Mouse (Mus musculus) left cerebral cortex, postnatal 25 days (tissue): ENCODE results near the gene Map4k4. TPM values are rescaled to one million over a fixed set of nuclear protein-coding genes. Genes with fewer than 3 reads are reported as not detected.

ENCODE experiments used
- DNase-seq, 2 experiments: peaks; one replicate each; pipeline ENCODE4 v3.0.0; 2022; ENCODE audit warnings: low spot score in 2 of 2, mixed read lengths in 1 of 2
- intact Hi-C: fragments of 180-260 bp; cut with DNase I; formaldehyde crosslinking; loops from one replicate; pipeline ENCODE4 v1.15.1; 2025
- total RNA-seq, 2 experiments: library from RNA; stranded (reverse); gene quantifications; 2 replicates each; pipeline ENCODE4 v1.2.3; 2021

Gene Map4k4
- total RNA-seq, 2 experiments from 2014 or later = 115 to 131 TPM

DNA sequence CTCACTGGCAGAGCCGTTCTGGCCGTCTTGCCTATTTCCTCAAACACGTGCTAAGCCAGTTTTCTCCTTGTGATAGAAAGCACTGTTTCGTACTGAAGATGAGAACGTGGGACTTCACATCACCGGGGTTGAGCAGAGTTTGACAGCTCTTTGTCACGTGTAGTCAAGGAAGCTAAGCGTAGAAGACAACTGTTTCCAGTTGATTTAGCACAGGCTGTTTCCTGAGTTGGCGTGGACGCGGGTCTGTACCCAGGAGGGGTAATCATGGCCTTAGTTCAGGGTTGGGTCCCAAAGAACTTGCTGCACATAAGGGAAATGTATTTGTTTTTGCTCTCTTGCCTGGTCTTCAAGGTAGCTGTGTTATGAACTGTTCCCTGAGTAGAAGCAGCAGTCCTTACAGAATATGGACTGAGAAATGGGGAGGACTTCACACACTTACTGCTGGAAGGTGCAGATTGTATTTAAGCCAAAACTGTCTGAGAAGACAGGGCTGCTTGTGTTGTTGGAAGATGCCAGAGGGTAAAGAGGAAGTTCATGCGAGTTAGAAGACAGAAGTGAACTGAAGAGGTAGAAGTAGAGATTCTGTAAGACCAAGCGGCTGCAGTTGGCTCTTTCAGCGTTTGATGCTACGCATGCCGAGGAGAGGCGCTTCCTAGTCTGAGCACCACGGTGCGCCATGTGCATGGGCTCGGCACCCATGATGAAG is 78.2 kb downstream of the Map4k4 start:
- no peak for DNase-seq
- intact Hi-C loops = loop anchor here (5.0 kb wide), 1 partner anchor 77 kb away; the partner anchor contains the start of gene Map4k4

GRCm38 (mm10) chr1:39980314-39981290 is 79.9 kb downstream of the Map4k4 start:
- intact Hi-C loops = loop anchor here (5.0 kb wide), 2 partner anchors 218 to 293 kb away; no protein-coding TSS in a partner anchor
- no peak for DNase-seq

DNA sequence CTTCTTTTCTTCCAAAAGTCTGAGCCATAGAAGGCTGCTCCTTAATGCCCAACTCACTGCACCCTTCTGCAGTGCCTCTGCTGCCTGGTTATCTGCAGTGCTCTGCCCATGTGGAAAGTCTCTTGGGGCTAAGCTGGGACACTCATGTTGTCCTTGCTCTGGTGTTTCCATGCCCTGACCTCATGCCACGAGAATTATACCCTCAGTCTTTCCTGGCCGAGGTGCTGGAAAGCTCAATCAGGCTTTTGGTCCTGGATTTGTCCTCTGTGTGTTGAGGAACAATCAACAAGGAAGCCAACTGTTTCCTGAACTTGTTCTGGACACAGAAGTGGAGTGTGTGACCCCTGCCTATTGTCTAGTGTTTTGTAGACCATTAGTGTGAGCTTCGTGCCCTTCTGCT is 81.3 kb downstream of the Map4k4 start:
- intact Hi-C loops = loop anchor here (5.0 kb wide), 2 partner anchors 220 to 295 kb away; no protein-coding TSS in a partner anchor
- no peak for DNase-seq

DNA sequence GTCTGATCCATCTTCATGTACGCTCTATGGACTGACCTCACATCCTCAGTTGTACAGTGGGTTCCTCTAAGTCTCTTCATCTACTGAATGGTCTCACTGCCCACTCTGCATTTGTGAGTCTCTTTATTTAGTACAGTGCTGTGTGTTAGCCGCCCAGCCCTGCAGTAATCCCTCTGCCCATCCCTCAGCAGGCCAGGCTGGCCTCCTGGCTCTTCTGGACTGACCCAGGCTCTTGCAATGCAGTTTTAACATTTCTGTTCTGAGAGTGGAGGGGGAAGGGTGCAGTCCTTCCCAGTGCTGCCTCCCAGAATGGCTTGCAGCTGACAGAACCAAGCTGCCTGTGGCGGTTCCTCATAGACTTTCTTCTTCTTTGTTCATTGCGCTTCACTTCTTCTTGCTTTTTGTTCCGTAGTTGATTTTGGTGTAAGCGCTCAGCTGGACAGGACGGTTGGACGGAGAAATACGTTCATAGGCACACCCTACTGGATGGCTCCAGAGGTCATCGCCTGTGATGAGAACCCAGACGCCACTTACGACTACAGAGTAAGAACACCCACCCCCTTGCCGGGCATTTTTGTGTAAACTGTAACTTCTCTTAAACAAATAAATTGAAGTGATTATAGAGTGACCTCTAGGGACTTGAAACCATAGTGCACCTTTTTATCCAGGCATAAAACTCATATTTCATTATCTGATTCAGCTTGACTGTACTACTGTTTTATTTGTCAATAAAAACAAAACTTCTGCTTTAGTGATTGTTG is 82.2 kb downstream of the Map4k4 start:
- intact Hi-C loops = loop anchor here (5.0 kb wide), 2 partner anchors 221 to 296 kb away; no protein-coding TSS in a partner anchor
- DNase-seq = no peak

- intact Hi-C loops = loop anchor here (5.0 kb wide), 2 partner anchors 222 to 297 kb away; no protein-coding TSS in a partner anchor
Observed at GRCm38 (mm10) chr1:39984331-39984730, 83.6 kb downstream of the Map4k4 start.

GRCm38 (mm10) chr1:39986820-39987219 is 86.1 kb downstream of the Map4k4 start:
- intact Hi-C loops = no loop called here
- no peak for DNase-seq

More at GRCm38 (mm10) chr1:39984331-39984730, 83.6 kb downstream of the Map4k4 start:
- no peak for DNase-seq

- peak in 1 of 2 experiments; percentile 86 for DNase-seq
Observed at GRCm38 (mm10) chr1:39988841-39989240, 88.1 kb downstream of the Map4k4 start.

DNA sequence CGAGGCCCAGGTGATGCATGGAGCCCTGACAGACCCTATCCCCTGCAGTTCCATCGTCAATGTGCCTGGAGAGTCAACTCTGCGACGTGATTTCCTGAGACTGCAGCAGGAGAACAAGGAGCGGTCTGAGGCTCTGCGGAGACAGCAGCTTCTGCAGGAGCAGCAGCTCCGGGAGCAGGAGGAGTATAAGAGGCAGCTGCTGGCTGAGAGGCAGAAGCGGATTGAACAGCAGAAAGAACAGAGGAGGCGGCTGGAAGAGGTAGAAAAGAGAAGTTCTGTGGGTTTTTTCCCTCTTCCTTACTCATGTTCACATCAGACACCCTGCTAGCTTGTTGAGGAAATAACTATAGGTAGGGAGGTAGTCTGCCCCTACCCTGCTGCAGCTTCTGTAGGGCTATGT is 89.3 kb downstream of the Map4k4 start:
- intact Hi-C loops = no loop called here
- peak in 1 of 2 experiments; percentile 73 for DNase-seq

More at GRCm38 (mm10) chr1:39988841-39989240, 88.1 kb downstream of the Map4k4 start:
- intact Hi-C loops = no loop called here

DNA sequence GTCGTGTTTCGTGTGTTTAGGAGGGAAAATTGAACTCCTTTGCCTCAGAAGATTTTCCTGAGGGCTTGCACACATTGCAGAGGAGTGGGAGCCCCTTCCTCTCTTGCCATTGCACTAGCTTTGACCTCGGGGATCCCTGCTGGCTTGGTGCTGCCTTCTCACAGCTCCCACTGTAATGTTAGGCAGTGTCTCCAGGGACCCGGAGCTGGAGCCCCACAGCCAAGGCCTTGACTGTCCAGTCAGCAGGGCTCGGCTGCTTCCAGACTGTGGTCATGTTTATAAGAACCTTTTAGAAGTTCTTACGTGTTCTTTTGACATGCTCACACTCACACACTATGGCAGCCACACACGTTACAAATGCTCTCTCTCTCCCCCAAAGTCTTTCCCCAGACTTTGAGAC is 93.2 kb downstream of the Map4k4 start:
- DNase-seq = no peak
- intact Hi-C loops = no loop called here

- no peak for DNase-seq
- intact Hi-C loops = no loop called here
Observed at GRCm38 (mm10) chr1:39995593-39995992, 94.9 kb downstream of the Map4k4 start.

GRCm38 (mm10) chr1:40000476-40000875 is 99.8 kb downstream of the Map4k4 start:
- no peak for DNase-seq
- intact Hi-C loops = loop anchor here (2.0 to 5.0 kb wide), 2 partner anchors 378 to 542 kb away; no protein-coding TSS in a partner anchor

- intact Hi-C loops = loop anchor here (2.0 to 5.0 kb wide), 2 partner anchors 378 to 541 kb away; no protein-coding TSS in a partner anchor
- peak; percentile 61 to 79 for DNase-seq
Observed at GRCm38 (mm10) chr1:40000899-40001298, 100.2 kb downstream of the Map4k4 start.

GRCm38 (mm10) chr1:40002129-40002727 is 101.5 kb downstream of the Map4k4 start:
- no peak for DNase-seq
- intact Hi-C loops = loop anchor here (5.0 kb wide), 1 partner anchor 540 kb away; no protein-coding TSS in a partner anchor

DNA sequence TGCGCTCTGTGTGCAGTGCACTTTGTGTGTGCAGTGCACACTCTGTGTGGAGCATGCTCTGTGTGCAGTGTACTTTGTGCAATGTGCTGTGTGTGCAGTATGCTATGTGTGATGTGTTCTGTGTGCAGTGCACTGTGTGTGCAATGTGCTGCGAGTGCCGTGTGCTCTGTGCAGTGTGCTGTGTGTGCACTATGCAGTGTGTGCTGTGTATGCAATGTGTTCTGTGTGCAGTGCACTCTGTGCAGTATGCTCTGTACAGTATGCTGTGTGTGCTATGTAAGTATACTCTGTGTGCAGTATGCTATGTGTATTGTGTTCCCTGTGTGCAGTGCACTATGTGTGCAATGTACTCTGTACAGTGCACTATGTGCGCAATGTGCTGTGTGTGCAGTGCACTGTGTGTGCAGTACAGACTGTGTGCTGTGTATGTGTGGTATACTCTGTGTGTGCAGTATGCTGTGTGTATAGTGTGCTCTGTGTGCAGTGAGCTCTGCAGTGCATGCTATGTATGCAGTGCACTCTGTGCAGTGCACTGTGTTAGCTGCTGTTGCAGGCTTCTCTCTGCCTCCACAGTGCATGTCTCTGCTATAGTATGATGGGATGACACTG is 105.4 kb downstream of the Map4k4 start:
- no peak for DNase-seq
- intact Hi-C loops = no loop called here

GRCm38 (mm10) chr1:40007962-40008471 is 107.3 kb downstream of the Map4k4 start:
- intact Hi-C loops = no loop called here
- no peak for DNase-seq

DNA sequence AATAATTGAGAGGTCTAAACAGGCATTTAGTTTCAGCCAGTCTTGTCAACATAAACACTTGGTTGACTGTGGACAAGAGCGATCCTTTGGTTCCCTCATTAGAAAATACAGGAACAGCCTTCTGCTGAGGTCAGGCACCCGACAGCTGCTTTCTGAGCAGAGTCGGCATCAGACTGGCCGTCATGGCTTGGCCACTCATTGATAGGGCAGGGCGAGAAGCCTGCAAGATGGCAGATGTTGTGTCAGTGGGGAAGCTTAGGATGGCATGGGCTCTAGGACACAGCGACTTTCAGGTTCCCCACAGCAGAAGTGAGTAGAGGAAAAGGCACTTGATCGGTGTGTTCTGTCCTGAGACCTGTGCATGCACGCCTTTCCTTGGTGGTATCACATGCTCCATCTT is 112.0 kb downstream of the Map4k4 start:
- intact Hi-C loops = no loop called here
- DNase-seq = no peak

GRCm38 (mm10) chr1:40015066-40015678 is 114.5 kb downstream of the Map4k4 start:
- intact Hi-C loops = no loop called here
- no peak for DNase-seq

GRCm38 (mm10) chr1:40021617-40022016 is 120.9 kb downstream of the Map4k4 start:
- DNase-seq = peak in 1 of 2 experiments; percentile 63

More at GRCm38 (mm10) chr1:40021617-40022016, 120.9 kb downstream of the Map4k4 start:
- intact Hi-C loops = no loop called here
